Mouse (Mus musculus): ENCODE data around the gene Ncf4. TPM values are rescaled to one million over a fixed set of nuclear protein-coding genes. Genes with fewer than 3 reads are reported as not detected.

Ncf4 gene
- polyA plus RNA-seq, 1 experiment: not detected

GRCm38 (mm10) chr15:78234823-78235509 lies 9.6 kb upstream of the Ncf4 start:
- no peak overlapping the region for H3K27ac ChIP-seq (ENCODE audit: insufficient read depth, low read length)
- no peak overlapping the region for H3K9ac ChIP-seq (ENCODE audit: low read depth, poor library complexity, severe bottlenecking)
- no peaks in the 10 kb centered on the region for H3K36me3 ChIP-seq (ENCODE audit: control insufficient read depth, insufficient read depth, low read length, poor library complexity, severe bottlenecking)
- H3K9me3 ChIP-seq (replicated peaks; ENCODE audit: control insufficient read depth, insufficient read depth, low read length, poor library complexity, severe bottlenecking): 0 out of 2 replicates have a peak, but pooled peaks cover 3% of the 10 kb centered on the region
- peak; percentile 17 for TF ChIP-seq CTCF (IDR thresholded peaks at IDR 0.05; ENCODE audit: low read depth, low read length)
- no peak for TF ChIP-seq EP300 (IDR thresholded peaks at IDR 0.05; ENCODE audit: insufficient read depth, low read depth, low read length)
- no peaks in the 10 kb centered on the region for H3K4me1 ChIP-seq (ENCODE audit: control insufficient read depth, insufficient read depth, low read length)
- H3K4me3 ChIP-seq (ENCODE audit: low read depth, low read length): no peak overlapping the region
- H3K27me3 ChIP-seq (ENCODE audit: control insufficient read depth, insufficient read depth, low read length, poor library complexity, severe bottlenecking): no peaks in the 10 kb centered on the region

- Histone ChIP-seq H3K27ac (ENCODE audit: insufficient read depth, low read length) (no peak overlapping the region), H3K4me3 (ENCODE audit: low read depth, low read length) (no peak overlapping the region), H3K27me3 (ENCODE audit: control insufficient read depth, insufficient read depth, low read length, poor library complexity, severe bottlenecking) (no peaks in the 10 kb centered on the region), H3K4me1 (ENCODE audit: control insufficient read depth, insufficient read depth, low read length) (no peaks in the 10 kb centered on the region), H3K9ac (ENCODE audit: low read depth, poor library complexity, severe bottlenecking) (no peak overlapping the region), H3K36me3 (ENCODE audit: control insufficient read depth, insufficient read depth, low read length, poor library complexity, severe bottlenecking) (no peaks in the 10 kb centered on the region), H3K9me3 (replicated peaks; ENCODE audit: control insufficient read depth, insufficient read depth, low read length, poor library complexity, severe bottlenecking) (no peaks in the 10 kb centered on the region)
- peak; percentile 99 for TF ChIP-seq CTCF (IDR thresholded peaks at IDR 0.05; ENCODE audit: low read depth, low read length)
- TF ChIP-seq EP300 (IDR thresholded peaks at IDR 0.05; ENCODE audit: insufficient read depth, low read depth, low read length): no peak
These were observed 5.1 kb upstream of the Ncf4 start for GRCm38 (mm10) chr15:78239453-78239852.

DNA sequence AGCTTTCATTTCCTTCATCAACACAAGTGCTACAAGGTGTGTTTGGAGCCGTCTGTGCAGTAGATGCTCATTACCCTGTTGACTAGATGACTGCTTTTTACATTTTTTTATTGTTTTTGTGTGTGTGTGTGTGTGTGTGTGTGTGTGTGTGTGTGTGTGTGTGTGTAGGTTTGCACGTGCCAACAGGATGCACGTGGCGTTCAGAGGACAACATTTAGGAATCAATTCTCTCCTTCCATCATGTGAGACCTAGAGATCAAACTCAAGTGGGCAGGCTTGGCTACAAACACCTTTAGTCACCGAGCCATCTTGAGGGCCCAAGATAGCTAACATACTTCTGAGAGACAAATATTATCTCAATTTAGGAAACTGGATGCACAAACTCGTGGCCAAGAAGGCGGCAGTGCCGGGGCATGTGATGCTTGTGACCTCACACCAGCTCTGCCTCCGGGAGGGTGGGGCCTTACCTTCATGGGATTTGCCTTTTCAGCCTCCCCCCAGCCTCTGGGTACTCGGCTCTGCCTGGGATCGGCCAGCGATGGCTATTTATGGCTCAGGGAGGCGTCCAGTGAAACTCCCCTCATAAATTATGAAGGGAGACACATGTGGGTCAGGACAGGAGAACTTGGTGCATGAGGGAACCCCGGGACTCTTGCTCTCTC lies 4.5 kb upstream of the Ncf4 start:
- no peak for TF ChIP-seq EP300 (IDR thresholded peaks at IDR 0.05; ENCODE audit: insufficient read depth, low read depth, low read length)
- no peak for TF ChIP-seq POLR2A (IDR thresholded peaks at IDR 0.05; ENCODE audit: insufficient read depth, low read length)
- TF ChIP-seq CTCF (IDR thresholded peaks at IDR 0.05; ENCODE audit: low read depth, low read length): no peak
- no peaks in the 10 kb centered on the region for H3K9me3 ChIP-seq (replicated peaks; ENCODE audit: control insufficient read depth, insufficient read depth, low read length, poor library complexity, severe bottlenecking)
- H3K4me3 ChIP-seq (ENCODE audit: low read depth, low read length): no peak overlapping the region
- no peaks in the 10 kb centered on the region for H3K4me1 ChIP-seq (ENCODE audit: control insufficient read depth, insufficient read depth, low read length)
- H3K36me3 ChIP-seq (ENCODE audit: control insufficient read depth, insufficient read depth, low read length, poor library complexity, severe bottlenecking): no peaks in the 10 kb centered on the region
- H3K9ac ChIP-seq (ENCODE audit: low read depth, poor library complexity, severe bottlenecking): no peak overlapping the region
- H3K27me3 ChIP-seq (ENCODE audit: control insufficient read depth, insufficient read depth, low read length, poor library complexity, severe bottlenecking): no peaks in the 10 kb centered on the region
- no peak overlapping the region for H3K27ac ChIP-seq (ENCODE audit: insufficient read depth, low read length)

GRCm38 (mm10) chr15:78241335-78241734 lies 3.3 kb upstream of the Ncf4 start:
- H3K9ac ChIP-seq (ENCODE audit: low read depth, poor library complexity, severe bottlenecking): no peak overlapping the region
- no peak overlapping the region for H3K4me3 ChIP-seq (ENCODE audit: low read depth, low read length)
- no peak for TF ChIP-seq CTCF (IDR thresholded peaks at IDR 0.05; ENCODE audit: low read depth, low read length)
- TF ChIP-seq EP300 (IDR thresholded peaks at IDR 0.05; ENCODE audit: insufficient read depth, low read depth, low read length): no peak
- TF ChIP-seq POLR2A (IDR thresholded peaks at IDR 0.05; ENCODE audit: insufficient read depth, low read length): no peak
- no peaks in the 10 kb centered on the region for H3K27me3 ChIP-seq (ENCODE audit: control insufficient read depth, insufficient read depth, low read length, poor library complexity, severe bottlenecking)
- no peak overlapping the region for H3K27ac ChIP-seq (ENCODE audit: insufficient read depth, low read length)
- no peaks in the 10 kb centered on the region for H3K4me1 ChIP-seq (ENCODE audit: control insufficient read depth, insufficient read depth, low read length)
- no peaks in the 10 kb centered on the region for H3K36me3 ChIP-seq (ENCODE audit: control insufficient read depth, insufficient read depth, low read length, poor library complexity, severe bottlenecking)
- no peaks in the 10 kb centered on the region for H3K9me3 ChIP-seq (replicated peaks; ENCODE audit: control insufficient read depth, insufficient read depth, low read length, poor library complexity, severe bottlenecking)

GRCm38 (mm10) chr15:78243061-78243460 lies 1.5 kb upstream of the Ncf4 start:
- TF ChIP-seq CTCF (IDR thresholded peaks at IDR 0.05; ENCODE audit: low read depth, low read length) (no peak), EP300 (IDR thresholded peaks at IDR 0.05; ENCODE audit: insufficient read depth, low read depth, low read length) (no peak), POLR2A (IDR thresholded peaks at IDR 0.05; ENCODE audit: insufficient read depth, low read length) (no peak)
- no peak overlapping the region for H3K27ac ChIP-seq (ENCODE audit: insufficient read depth, low read length)
- H3K9ac ChIP-seq (ENCODE audit: low read depth, poor library complexity, severe bottlenecking): no peak overlapping the region
- no peaks in the 10 kb centered on the region for H3K36me3 ChIP-seq (ENCODE audit: control insufficient read depth, insufficient read depth, low read length, poor library complexity, severe bottlenecking)
- no peak overlapping the region for H3K4me3 ChIP-seq (ENCODE audit: low read depth, low read length)
- H3K4me1 ChIP-seq (ENCODE audit: control insufficient read depth, insufficient read depth, low read length): no peaks in the 10 kb centered on the region
- no peaks in the 10 kb centered on the region for H3K27me3 ChIP-seq (ENCODE audit: control insufficient read depth, insufficient read depth, low read length, poor library complexity, severe bottlenecking)
- no peaks in the 10 kb centered on the region for H3K9me3 ChIP-seq (replicated peaks; ENCODE audit: control insufficient read depth, insufficient read depth, low read length, poor library complexity, severe bottlenecking)

DNA sequence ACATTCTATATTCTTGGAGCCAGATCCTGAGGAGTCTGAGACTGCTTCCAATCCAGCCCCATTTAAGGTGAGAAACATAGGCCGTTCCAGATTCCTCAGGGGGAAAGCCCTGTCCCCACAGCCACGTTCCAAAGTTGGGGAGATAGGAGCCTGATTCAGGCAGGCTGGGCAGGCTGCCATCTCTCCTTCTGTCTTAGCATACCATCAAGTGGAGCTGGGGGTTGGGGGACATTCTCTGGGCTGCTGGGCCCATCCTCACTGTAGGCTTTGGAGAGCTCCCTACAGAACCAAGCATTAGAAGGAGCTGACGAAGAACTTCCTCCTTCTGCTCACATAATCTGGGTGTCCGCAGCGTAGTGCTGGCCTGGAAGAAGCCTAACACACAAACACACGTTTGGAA lies 827 bp upstream of the Ncf4 start:
- no peaks in the 10 kb centered on the region for H3K9me3 ChIP-seq (replicated peaks; ENCODE audit: control insufficient read depth, insufficient read depth, low read length, poor library complexity, severe bottlenecking)
- H3K36me3 ChIP-seq (ENCODE audit: control insufficient read depth, insufficient read depth, low read length, poor library complexity, severe bottlenecking): no peaks in the 10 kb centered on the region
- H3K27me3 ChIP-seq (ENCODE audit: control insufficient read depth, insufficient read depth, low read length, poor library complexity, severe bottlenecking): no peaks in the 10 kb centered on the region
- no peaks in the 10 kb centered on the region for H3K4me1 ChIP-seq (ENCODE audit: control insufficient read depth, insufficient read depth, low read length)
- no peak for TF ChIP-seq EP300 (IDR thresholded peaks at IDR 0.05; ENCODE audit: insufficient read depth, low read depth, low read length)
- TF ChIP-seq POLR2A (IDR thresholded peaks at IDR 0.05; ENCODE audit: insufficient read depth, low read length): no peak
- no peak for TF ChIP-seq CTCF (IDR thresholded peaks at IDR 0.05; ENCODE audit: low read depth, low read length)
- H3K27ac ChIP-seq (ENCODE audit: insufficient read depth, low read length): no peak overlapping the region
- no peak overlapping the region for H3K4me3 ChIP-seq (ENCODE audit: low read depth, low read length)
- no peak overlapping the region for H3K9ac ChIP-seq (ENCODE audit: low read depth, poor library complexity, severe bottlenecking)
